Mouse (Mus musculus) CD4-positive, CD25-positive, alpha-beta regulatory T cell, adult 2 months (primary cell): ENCODE measurements around the gene Eif3g.

ENCODE experiments used
- DNase-seq: peaks from one replicate; pipeline ENCODE4 v3.0.0-alpha.2; 2012; ENCODE audit warnings: low read depth, low spot score

The Eif3g gene

GRCm38 (mm10) chr9:20862225-20862624 lies 36.2 kb downstream of the Eif3g start:
- no peak for DNase-seq

GRCm38 (mm10) chr9:20861821-20862220 lies 36.6 kb downstream of the Eif3g start:
- peak; percentile 66 for DNase-seq

- no peak for DNase-seq
Measured at GRCm38 (mm10) chr9:20859926-20860325, 38.5 kb downstream of the Eif3g start.

- DNase-seq: peak; percentile 70
Measured at GRCm38 (mm10) chr9:20857131-20857530, 41.3 kb downstream of the Eif3g start.

GRCm38 (mm10) chr9:20850179-20850578 lies 48.2 kb downstream of the Eif3g start:
- no peak for DNase-seq
